Mouse (Mus musculus): ENCODE measurements around the gene Cfap52. TPM values are rescaled to one million over a fixed set of nuclear protein-coding genes. Genes with fewer than 3 reads are reported as not detected.

Gene Cfap52
- polyA plus RNA-seq (2015; fragmentation: Nextera tagmentation; extraction: Ambion mirVana): 9.8 and 12.4 TPM in 2 replicates

- TF ChIP-seq EP300 (IDR thresholded peaks at IDR 0.05) (no peak), CTCF (IDR thresholded peaks at IDR 0.05) (no peak)
- Histone ChIP-seq H3K4me3 (ENCODE audit: low read depth, low read length) (peak within 1 kb of the TSS; percentile 65), H3K4me2 (replicated peaks; ENCODE audit: low read depth, low read length) (peak within 1 kb of the TSS; percentile 73), H3K27ac (ENCODE audit: low read length) (peak within 1 kb of the TSS; percentile 43; the same call in 1 of the 2 replicates), H3K4me1 (ENCODE audit: insufficient read depth, low read depth, low read length) (peaks cover 14% of the 10 kb centered on the region), H3K36me3 (ENCODE audit: insufficient read depth, low read length) (no peaks in the 10 kb centered on the region), H3K9ac (replicated peaks; ENCODE audit: low read depth) (peak within 1 kb of the TSS; percentile 71), H3K9me3 (ENCODE audit: low read length) (no peaks in the 10 kb centered on the region), H3K27me3 (replicated peaks; ENCODE audit: insufficient read depth, low read length) (no peaks in the 10 kb centered on the region)
- ATAC-seq (peak; percentile 77), DNase-seq (ENCODE audit: low spot score) (peak; percentile 81)
- 8% methylated on average over 15 of the region's 15 CpGs for WGBS
Measured at GRCm38 (mm10) chr11:67965242-67965883, at the start of gene Cfap52. Cfap52 (minus strand) TSS chr11:67965651.

DNA sequence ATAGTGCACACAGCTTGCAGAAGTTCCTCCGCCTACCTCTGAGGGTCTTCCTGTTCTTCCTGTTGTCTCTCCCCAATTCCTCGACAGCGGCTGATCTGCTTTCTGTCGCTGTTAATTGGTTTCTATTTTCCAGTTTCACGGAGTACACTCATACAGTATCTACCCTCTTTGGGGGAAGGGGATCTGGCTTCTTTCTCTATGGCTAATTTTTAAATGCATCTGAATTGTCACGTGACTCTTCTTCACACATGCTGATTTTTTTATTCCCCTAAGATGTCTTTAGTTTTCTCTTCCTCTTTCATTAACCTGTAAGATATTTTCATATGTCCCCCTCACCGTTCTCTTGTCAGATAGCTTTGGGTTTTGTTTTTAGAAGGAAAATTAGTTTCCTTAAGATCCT is 46.8 kb upstream of the Cfap52 start:
- H3K27me3 ChIP-seq (replicated peaks; ENCODE audit: insufficient read depth, low read length): no peaks in the 10 kb centered on the region
- WGBS: 78% methylated on average over 7 of the region's 7 CpGs
- no peaks in the 10 kb centered on the region; the same call in 1 of the 2 replicates for H3K36me3 ChIP-seq (ENCODE audit: insufficient read depth, low read length)
- no peaks in the 10 kb centered on the region for H3K9me3 ChIP-seq (ENCODE audit: low read length)
- TF ChIP-seq EP300 (IDR thresholded peaks at IDR 0.05) (no peak), CTCF (IDR thresholded peaks at IDR 0.05) (no peak)
- no peak overlapping the region for H3K27ac ChIP-seq (ENCODE audit: low read length)
- ATAC-seq (no peak), DNase-seq (ENCODE audit: low spot score) (no peak)
- no peaks in the 10 kb centered on the region for H3K4me1 ChIP-seq (ENCODE audit: insufficient read depth, low read depth, low read length)
- H3K9ac ChIP-seq (replicated peaks; ENCODE audit: low read depth): no peak overlapping the region
- no peak overlapping the region for H3K4me3 ChIP-seq (ENCODE audit: low read depth, low read length)
- no peak overlapping the region for H3K4me2 ChIP-seq (replicated peaks; ENCODE audit: low read depth, low read length)

- 66% methylated on average over 5 of the region's 5 CpGs for WGBS
- TF ChIP-seq CTCF (IDR thresholded peaks at IDR 0.05) (no peak), EP300 (IDR thresholded peaks at IDR 0.05) (no peak)
- ATAC-seq: no peak
Measured at GRCm38 (mm10) chr11:68009377-68009776, 43.9 kb upstream of the Cfap52 start.

DNA sequence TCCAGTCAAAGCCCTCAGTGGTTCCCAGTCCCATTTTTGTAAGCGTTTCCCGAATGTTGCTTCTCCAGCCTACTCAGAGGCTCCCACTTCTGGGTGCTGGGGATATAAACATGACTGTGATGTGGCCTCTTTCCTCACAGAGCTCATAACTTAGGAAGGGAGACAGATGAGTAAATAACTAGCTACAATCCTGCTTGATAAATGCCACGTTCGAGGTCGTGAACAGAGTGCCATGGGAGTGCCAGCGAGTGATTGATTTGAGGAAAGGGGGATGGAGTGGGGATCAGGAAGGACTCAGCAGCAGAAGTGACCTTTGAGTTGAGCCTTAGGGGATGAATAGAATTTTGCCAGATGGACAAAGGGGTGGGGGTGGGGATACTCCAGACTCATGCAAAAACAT is 42.2 kb upstream of the Cfap52 start:
- H3K4me1 ChIP-seq (ENCODE audit: insufficient read depth, low read depth, low read length): peaks cover 6% of the 10 kb centered on the region; the same call in 1 of the 2 replicates
- H3K27ac ChIP-seq (ENCODE audit: low read length): no peak overlapping the region
- H3K27me3 ChIP-seq (replicated peaks; ENCODE audit: insufficient read depth, low read length): no peaks in the 10 kb centered on the region
- no peaks in the 10 kb centered on the region for H3K9me3 ChIP-seq (ENCODE audit: low read length)
- WGBS: 45% methylated on average over 6 of the region's 6 CpGs
- no peak overlapping the region for H3K4me2 ChIP-seq (replicated peaks; ENCODE audit: low read depth, low read length)
- H3K36me3 ChIP-seq (ENCODE audit: insufficient read depth, low read length): no peaks in the 10 kb centered on the region; the same call in 1 of the 2 replicates
- DNase-seq (ENCODE audit: low spot score): no peak
- H3K9ac ChIP-seq (replicated peaks; ENCODE audit: low read depth): no peak overlapping the region
- TF ChIP-seq EP300 (IDR thresholded peaks at IDR 0.05): no peak
- peak; percentile 33 for TF ChIP-seq CTCF (IDR thresholded peaks at IDR 0.05)
- no peak for ATAC-seq
- no peak overlapping the region for H3K4me3 ChIP-seq (ENCODE audit: low read depth, low read length)

More at GRCm38 (mm10) chr11:68009377-68009776, 43.9 kb upstream of the Cfap52 start:
- Histone ChIP-seq H3K27me3 (replicated peaks; ENCODE audit: insufficient read depth, low read length) (no peaks in the 10 kb centered on the region), H3K36me3 (ENCODE audit: insufficient read depth, low read length) (no peaks in the 10 kb centered on the region; the same call in 1 of the 2 replicates), H3K9me3 (ENCODE audit: low read length) (no peaks in the 10 kb centered on the region), H3K4me3 (ENCODE audit: low read depth, low read length) (no peak overlapping the region), H3K4me1 (ENCODE audit: insufficient read depth, low read depth, low read length) (peaks cover 6% of the 10 kb centered on the region; the same call in 1 of the 2 replicates), H3K9ac (replicated peaks; ENCODE audit: low read depth) (no peak overlapping the region), H3K27ac (ENCODE audit: low read length) (no peak overlapping the region), H3K4me2 (replicated peaks; ENCODE audit: low read depth, low read length) (no peak overlapping the region)
- DNase-seq (ENCODE audit: low spot score): no peak

DNA sequence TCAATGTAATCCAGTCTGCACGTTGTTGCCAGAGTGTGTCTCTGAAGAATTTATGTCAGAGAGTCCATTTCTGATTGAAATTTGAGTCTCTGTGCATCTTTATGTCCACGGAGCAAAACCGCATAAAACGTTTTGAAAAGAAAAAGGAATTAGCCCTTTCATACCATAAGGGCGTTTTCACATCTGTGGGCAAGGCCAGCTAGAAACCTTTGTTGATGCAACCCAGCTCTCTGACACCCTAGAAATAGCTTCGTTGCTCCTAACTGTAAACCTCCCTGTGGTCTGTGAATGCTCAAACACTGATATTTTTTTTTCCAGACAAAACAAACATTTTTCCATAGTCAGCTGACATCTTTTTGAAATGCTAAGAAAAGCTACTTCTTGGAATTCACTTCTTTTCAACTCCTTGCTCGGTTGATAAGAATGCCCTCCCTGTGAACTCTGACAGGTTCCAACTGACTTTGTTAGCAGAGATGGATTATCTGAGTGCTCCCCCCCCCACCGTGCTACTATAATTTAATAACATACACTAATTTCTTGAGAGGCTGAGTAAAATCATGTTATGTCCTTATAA is 40.9 kb upstream of the Cfap52 start:
- Histone ChIP-seq H3K9me3 (ENCODE audit: low read length) (no peaks in the 10 kb centered on the region), H3K4me2 (replicated peaks; ENCODE audit: low read depth, low read length) (no peak overlapping the region), H3K27ac (ENCODE audit: low read length) (no peak overlapping the region), H3K9ac (replicated peaks; ENCODE audit: low read depth) (no peak overlapping the region), H3K27me3 (replicated peaks; ENCODE audit: insufficient read depth, low read length) (no peaks in the 10 kb centered on the region), H3K4me3 (ENCODE audit: low read depth, low read length) (no peak overlapping the region), H3K36me3 (ENCODE audit: insufficient read depth, low read length) (no peaks in the 10 kb centered on the region; the same call in 1 of the 2 replicates), H3K4me1 (ENCODE audit: insufficient read depth, low read depth, low read length) (peaks cover 6% of the 10 kb centered on the region; the same call in 1 of the 2 replicates)
- 23% methylated on average over 8 of the region's 8 CpGs for WGBS
- TF ChIP-seq CTCF (IDR thresholded peaks at IDR 0.05): no peak
- TF ChIP-seq EP300 (IDR thresholded peaks at IDR 0.05): peak; percentile 25; the same call in 1 of the 2 replicates
- DNase-seq (ENCODE audit: low spot score) (peak; percentile 51), ATAC-seq (no peak)

- TF ChIP-seq EP300 (IDR thresholded peaks at IDR 0.05) (no peak), CTCF (IDR thresholded peaks at IDR 0.05) (peak; percentile 98)
- H3K36me3 ChIP-seq (ENCODE audit: insufficient read depth, low read length): no peaks in the 10 kb centered on the region; the same call in 1 of the 2 replicates
- DNase-seq (ENCODE audit: low spot score) (peak; percentile 82), ATAC-seq (peak; percentile 53)
- no peaks in the 10 kb centered on the region for H3K27me3 ChIP-seq (replicated peaks; ENCODE audit: insufficient read depth, low read length)
- 19% methylated on average over 6 of the region's 6 CpGs for WGBS
- H3K4me1 ChIP-seq (ENCODE audit: insufficient read depth, low read depth, low read length): peaks cover 6% of the 10 kb centered on the region; the same call in 1 of the 2 replicates
- no peak overlapping the region for H3K9ac ChIP-seq (replicated peaks; ENCODE audit: low read depth)
- no peak overlapping the region for H3K27ac ChIP-seq (ENCODE audit: low read length)
- no peak overlapping the region for H3K4me3 ChIP-seq (ENCODE audit: low read depth, low read length)
- no peaks in the 10 kb centered on the region for H3K9me3 ChIP-seq (ENCODE audit: low read length)
- no peak overlapping the region for H3K4me2 ChIP-seq (replicated peaks; ENCODE audit: low read depth, low read length)
Measured at GRCm38 (mm10) chr11:68004191-68004590, 38.7 kb upstream of the Cfap52 start.

Data from lung, postnatal 0 days (tissue).